In genomic region chr2:49734013-49734780, GRCm38 (mm10) we compare ENCODE assay signal across 8 mouse cellular contexts. TPM values are rescaled to one million over a fixed set of nuclear protein-coding genes. Genes with fewer than 3 reads are reported as not detected.
DNase-seq lines count a peak whose midpoint lies in the region; ATAC-seq and TF ChIP-seq lines count a peak whose summit lies in the region.

No protein-coding gene starts in this region.

- no peak overlapping the region for H3K4me3 ChIP-seq in hindbrain, embryonic 15.5 days
- H3K4me3 ChIP-seq in small intestine, adult 2 months (ENCODE audit: low read depth, low read length) = no peak overlapping the region

- no peak overlapping the region for H3K4me2 ChIP-seq in hindbrain, embryonic 15.5 days

- peak; percentile 73 for DNase-seq in cerebellum, adult 11 months
- peak; percentile 78 for DNase-seq in cerebellum, adult 9-11 months
- DNase-seq in left cerebral cortex, postnatal 10 days (ENCODE audit: extremely low spot score in 1 of 2, low spot score in 2 of 2) = peak; percentile 73 to 82
- DNase-seq in mesoderm, embryonic 11.5 days (ENCODE audit: low read depth, low spot score) = peak; percentile 87

- intact Hi-C loops in left cerebral cortex, postnatal 10 days (cut with DNase I) = loop anchor here (5.0 to 10.0 kb wide), 2 partner anchors 377 to 819 kb away; no protein-coding TSS in a partner anchor

- H3K27ac ChIP-seq in hindbrain, embryonic 15.5 days (replicated peaks) = no peak overlapping the region
- H3K27ac ChIP-seq in small intestine, adult 2 months (ENCODE audit: insufficient read depth, low read depth, low read length) = no peak overlapping the region

- no peaks in the 10 kb centered on the region for H3K9me3 ChIP-seq in hindbrain, embryonic 15.5 days

- no peaks in the 10 kb centered on the region for H3K27me3 ChIP-seq in hindbrain, embryonic 15.5 days
- no peaks in the 10 kb centered on the region for H3K27me3 ChIP-seq in small intestine, adult 2 months (ENCODE audit: control insufficient read depth, insufficient read depth, low read length)

- H3K4me1 ChIP-seq in hindbrain, embryonic 15.5 days (replicated peaks) = no peaks in the 10 kb centered on the region
- H3K4me1 ChIP-seq in small intestine, adult 2 months (ENCODE audit: control insufficient read depth, insufficient read depth, insufficient read length, low read length) = peaks cover 5% of the 10 kb centered on the region; the same call in 1 of the 2 replicates

- no peak for ATAC-seq in cerebellum, adult (ENCODE audit: insufficient number of reproducible peaks, low FRiP score, low TSS enrichment)
- ATAC-seq in frontal cortex, adult (ENCODE audit: low TSS enrichment) = peak; percentile 66
- peak; percentile 63; the same call in 1 of the 2 replicates for ATAC-seq in hindbrain, embryonic 15.5 days (ENCODE audit: low FRiP score, low read depth)

- WGBS in hindbrain, embryonic 15.5 days = 51% methylated on average over 7 of the region's 7 CpGs
- 38% methylated on average over 7 of the region's 7 CpGs for WGBS in small intestine, adult 2 months

- peaks cover 50% of the 10 kb centered on the region for H3K36me3 ChIP-seq in hindbrain, embryonic 15.5 days
- H3K36me3 ChIP-seq in small intestine, adult 2 months (ENCODE audit: control insufficient read depth, insufficient read depth, low read length) = no peaks in the 10 kb centered on the region

- no peak for TF ChIP-seq POLR2A in small intestine, adult 2 months (IDR thresholded peaks at IDR 0.05; ENCODE audit: low read depth, low read length)

- TF ChIP-seq CTCF in small intestine, adult 2 months (IDR thresholded peaks at IDR 0.05; ENCODE audit: extremely low read depth, insufficient read length, insufficient replicate concordance, low read depth, low read length) = peak; percentile 67; the same call in 1 of the 2 replicates

- no peak overlapping the region for H3K9ac ChIP-seq in hindbrain, embryonic 15.5 days

RNA-seq across cellular contexts. Expression of gene Lypd6b, which starts 53.3 kb away (rescaled TPM):
- 12.0 and 12.8 TPM in 2 replicates for polyA plus RNA-seq in hindbrain, embryonic 15.5 days (2015; fragmentation: Nextera tagmentation; extraction: Ambion mirVana)
- total RNA-seq in left cerebral cortex, postnatal 10 days (2021) = 10 to 100 TPM; 18.3 to 20.5 TPM
- polyA plus RNA-seq in small intestine, adult 2 months (2012; rRNA removed) = 0.09 and 1.1 TPM in 2 replicates
